In the genomic region with DNA sequence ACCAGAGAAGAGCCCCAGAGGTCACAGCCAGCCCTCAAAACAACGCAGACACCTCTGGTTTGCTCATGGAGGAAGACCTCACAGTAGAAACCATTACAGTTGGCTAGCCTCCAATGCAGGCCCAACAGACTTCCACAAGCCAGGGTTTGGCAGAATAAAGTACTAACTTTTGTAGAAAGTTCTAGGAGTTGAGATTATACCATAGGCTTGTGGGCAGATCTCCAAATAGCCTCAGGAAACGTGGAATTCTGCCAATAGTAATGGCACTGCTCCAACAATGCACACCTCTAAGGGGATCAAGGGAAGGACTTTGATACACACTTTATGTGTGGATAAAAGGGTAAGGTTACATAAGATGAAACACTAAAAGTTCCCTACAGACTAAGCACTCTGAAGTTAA, we compare ENCODE assay signal across 14 mouse cellular contexts. TPM values are rescaled to one million over a fixed set of nuclear protein-coding genes. Genes with fewer than 3 reads are reported as not detected.
DNase-seq lines count a peak whose midpoint lies in the region; ATAC-seq and TF ChIP-seq lines count a peak whose summit lies in the region.
"Had no signal": no experiment of that assay in that cellular context is flagged by ENCODE, and none has a peak within 500 bp of the region (broad histone marks: within the 10 kb centered on the region; RNA-seq: fewer than 3 reads in every experiment).

No protein-coding gene starts in this region.

- WGBS in intestine, embryonic 15.5 days = 49% methylated on average over 2 of the region's 2 CpGs
- 41% methylated on average over 2 of the region's 2 CpGs for WGBS in intestine, postnatal 0 days

- H3K9ac ChIP-seq in intestine, embryonic 15.5 days = no peak overlapping the region
- no peak overlapping the region for H3K9ac ChIP-seq in intestine, postnatal 0 days (ENCODE audit: low read depth, low read length)
- H3K9ac ChIP-seq: neural tube, embryonic 13.5 days had no signal

- H3K27me3 ChIP-seq in intestine, embryonic 15.5 days (replicated peaks) = no peaks in the 10 kb centered on the region
- H3K27me3 ChIP-seq in intestine, postnatal 0 days (replicated peaks; ENCODE audit: control insufficient read depth, insufficient read depth, low read length) = no peaks in the 10 kb centered on the region
- H3K27me3 ChIP-seq: megakaryocyte, embryonic 14.5 days; neural tube, embryonic 13.5 days had no signal

- no peak for TF ChIP-seq POLR2A in brain, embryonic 14.5 days (IDR thresholded peaks at IDR 0.05; ENCODE audit: borderline replicate concordance, extremely low read depth, insufficient read depth, insufficient read length, poor library complexity, severe bottlenecking)

- peak; percentile 46 for ATAC-seq in intestine, embryonic 15.5 days
- ATAC-seq in intestine, postnatal 0 days = no peak

- no peak overlapping the region for H3K4me3 ChIP-seq in intestine, embryonic 15.5 days (replicated peaks)
- H3K4me3 ChIP-seq in intestine, postnatal 0 days (ENCODE audit: low read depth, low read length) = no peak overlapping the region
- H3K4me3 ChIP-seq: erythroblast, embryonic 14.5 days; megakaryocyte, embryonic 14.5 days; neural tube, embryonic 13.5 days had no signal

- no peak overlapping the region for H3K27ac ChIP-seq in intestine, embryonic 15.5 days
- H3K27ac ChIP-seq in intestine, postnatal 0 days (ENCODE audit: low read depth, low read length) = no peak overlapping the region
- H3K27ac ChIP-seq: neural tube, embryonic 13.5 days had no signal

- peak; percentile 66 for DNase-seq in brain, embryonic 14.5 days (ENCODE audit: low read depth)
- peak; percentile 54 to 68 for DNase-seq in kidney, adult 8-10 months
- DNase-seq in lung, postnatal 10 days = peak; percentile 17
- DNase-seq in frontal cortex, postnatal 14 days (ENCODE audit: low spot score in 2 of 2) = no peak
- DNase-seq in left cerebral cortex, adult 11 months (ENCODE audit: low spot score) = no peak
- DNase-seq: adrenal gland, adult 2 months; cerebellum, adult 2 months; gastrocnemius, postnatal 10 days had no signal

- no peak for TF ChIP-seq CTCF in intestine, postnatal 0 days (IDR thresholded peaks at IDR 0.05; ENCODE audit: low read depth)
- TF ChIP-seq CTCF in brain, embryonic 14.5 days (IDR thresholded peaks at IDR 0.05; ENCODE audit: borderline replicate concordance, extremely low read depth, insufficient read depth, insufficient read length) = no peak

- H3K4me2 ChIP-seq in intestine, embryonic 15.5 days (replicated peaks) = no peak overlapping the region
- no peak overlapping the region for H3K4me2 ChIP-seq in intestine, postnatal 0 days (replicated peaks; ENCODE audit: low read depth)
- H3K4me2 ChIP-seq: neural tube, embryonic 13.5 days had no signal

- H3K9me3 ChIP-seq in intestine, embryonic 15.5 days = no peaks in the 10 kb centered on the region
- H3K9me3 ChIP-seq in intestine, postnatal 0 days (ENCODE audit: control insufficient read depth) = no peaks in the 10 kb centered on the region
- H3K9me3 ChIP-seq: G1E; neural tube, embryonic 13.5 days had no signal

- 0 out of 2 replicates have a peak, but pooled peaks cover 2% of the 10 kb centered on the region for H3K4me1 ChIP-seq in intestine, embryonic 15.5 days (replicated peaks)
- no peaks in the 10 kb centered on the region for H3K4me1 ChIP-seq in intestine, postnatal 0 days (replicated peaks; ENCODE audit: control insufficient read depth, insufficient read depth, low read length)
- H3K4me1 ChIP-seq: neural tube, embryonic 13.5 days had no signal

- no peaks in the 10 kb centered on the region for H3K36me3 ChIP-seq in intestine, embryonic 15.5 days
- H3K36me3 ChIP-seq in intestine, postnatal 0 days (ENCODE audit: control insufficient read depth, insufficient read depth) = no peaks in the 10 kb centered on the region; the same call in 1 of the 2 replicates
- H3K36me3 ChIP-seq: neural tube, embryonic 13.5 days had no signal

RNA-seq across cellular contexts. Expression of a gene that starts 6.7 kb away (rescaled TPM):
- polyA plus RNA-seq in intestine, embryonic 15.5 days (2015; fragmentation: Nextera tagmentation; extraction: Ambion mirVana) = 8.5 and 8.7 TPM in 2 replicates
- polyA plus RNA-seq in intestine, postnatal 0 days (2015; fragmentation: Nextera tagmentation; extraction: Ambion mirVana) = 9.4 and 10.1 TPM in 2 replicates
- polyA plus RNA-seq in brain, embryonic 14.5 days (2012; rRNA removed) = 36.0 and 41.8 TPM in 2 replicates

RNA-seq across cellular contexts. Expression of a gene that starts 36.3 kb away (rescaled TPM):
- polyA plus RNA-seq in intestine, embryonic 15.5 days (2015; fragmentation: Nextera tagmentation; extraction: Ambion mirVana) = 20.7 and 21.6 TPM in 2 replicates
- 13.8 and 14.3 TPM in 2 replicates for polyA plus RNA-seq in intestine, postnatal 0 days (2015; fragmentation: Nextera tagmentation; extraction: Ambion mirVana)
- 9.2 and 9.9 TPM in 2 replicates for polyA plus RNA-seq in brain, embryonic 14.5 days (2012; rRNA removed)

RNA-seq across cellular contexts. Expression of a gene that starts 36.4 kb away (rescaled TPM):
- polyA plus RNA-seq in intestine, embryonic 15.5 days (2015; fragmentation: Nextera tagmentation; extraction: Ambion mirVana) = 29.6 and 31.3 TPM in 2 replicates
- 26.1 and 31.6 TPM in 2 replicates for polyA plus RNA-seq in intestine, postnatal 0 days (2015; fragmentation: Nextera tagmentation; extraction: Ambion mirVana)
- polyA plus RNA-seq in brain, embryonic 14.5 days (2012; rRNA removed) = 17.4 and 26.6 TPM in 2 replicates

Comparison
In these comparisons a context has a peak if more than half of its experiments do, and no peak if none do; other contexts are left out.
1. DNase-seq: peak in brain, embryonic 14.5 days (single experiment), kidney, adult 8-10 months (2 of 2) and lung, postnatal 10 days (single experiment); none in frontal cortex, postnatal 14 days (0 of 2) and left cerebral cortex, adult 11 months (single experiment).